Mouse (Mus musculus) stomach, embryonic 16.5 days (tissue): ENCODE data around the gene Rims4. TPM values are rescaled to one million over a fixed set of nuclear protein-coding genes. Genes with fewer than 3 reads are reported as not detected.
A peak's percentile ranks its signal among the peaks of the same experiment; 100 is the strongest.

Experiments
- ATAC-seq: fragments of 200-750 bp; cut with Nextera tagmentation; 2 replicates; pipeline ENCODE4 v1.8.0; 2017; ENCODE audit warnings: moderate number of reproducible peaks, moderate TSS enrichment; ENCODE audit not compliant: insufficient read depth, low FRiP score
- H3K27ac ChIP-seq: fragments of 300-500 bp; sonication (generic); 2 replicates; pipeline ENCODE4 v1.5.1; 2014; ENCODE audit warnings: low read length
- H3K27me3 ChIP-seq: fragments of 300-500 bp; sonication (generic); 2 replicates; pipeline ENCODE4 v1.6.1; 2014; ENCODE audit warnings: low read length, control low read depth, mixed read lengths; ENCODE audit not compliant: control insufficient read depth, insufficient read depth
- H3K36me3 ChIP-seq: fragments of 300-500 bp; sonication (generic); 2 replicates; pipeline ENCODE4 v1.6.1; 2014; ENCODE audit warnings: low read length; ENCODE audit not compliant: control insufficient read depth, insufficient read depth
- H3K4me1 ChIP-seq: fragments of 300-500 bp; sonication (generic); 2 replicates; pipeline ENCODE4 v1.6.1; 2014; ENCODE audit warnings: low read length, control low read depth, mixed read lengths; ENCODE audit not compliant: control insufficient read depth, insufficient read depth
- H3K4me2 ChIP-seq: fragments of 300-500 bp; sonication (generic); 2 replicates; pipeline ENCODE4 v1.6.1; 2014; ENCODE audit warnings: low read depth, low read length, mixed read lengths
- H3K4me3 ChIP-seq: fragments of 300-500 bp; sonication (generic); replicated peaks from 2 replicates; pipeline ENCODE4 v1.5.1; 2014; ENCODE audit warnings: mild to moderate bottlenecking, low read length
- H3K9ac ChIP-seq: fragments of 300-500 bp; sonication (generic); 2 replicates; pipeline ENCODE4 v1.6.1; 2014; ENCODE audit warnings: low read length
- H3K9me3 ChIP-seq: fragments of 300-500 bp; sonication (generic); replicated peaks from 2 replicates; pipeline ENCODE4 v1.6.1; 2016; ENCODE audit warnings: low read length, control low read depth; ENCODE audit not compliant: control insufficient read depth
- WGBS: fragments of 180-500 bp; shearing (Covaris S2); extraction: QIAGEN DNeasy Blood & Tissue Kit; methylation state at CpG from one replicate; pipeline ENCODE4 v1.1.7; 2014; 5-methylcytosine and 5-hydroxymethylcytosine counted together
- polyA plus RNA-seq: library from polyadenylated mRNA; unstranded; fragments of >200 nt; fragmentation: Nextera tagmentation; extraction: Ambion mirVana; gene quantifications from 2 replicates; pipeline ENCODE4 v1.2.1, GENCODE M21; 2015

Rims4 gene
- polyA plus RNA-seq, 1 experiment from 2014 or later = 0.40 TPM

GRCm38 (mm10) chr2:163915294-163915791 is 3.1 kb downstream of the Rims4 start:
- no peak overlapping the region for H3K4me2 ChIP-seq
- no peaks in the 10 kb centered on the region for H3K9me3 ChIP-seq
- H3K9ac ChIP-seq = no peak overlapping the region
- H3K4me1 ChIP-seq = peaks cover 5% of the 10 kb centered on the region
- no peak for ATAC-seq
- H3K36me3 ChIP-seq = no peaks in the 10 kb centered on the region
- 68% methylated on average over 9 of the region's 9 CpGs for WGBS
- peaks cover 68% of the 10 kb centered on the region for H3K27me3 ChIP-seq
- no peak overlapping the region for H3K4me3 ChIP-seq
- H3K27ac ChIP-seq = no peak overlapping the region

DNA sequence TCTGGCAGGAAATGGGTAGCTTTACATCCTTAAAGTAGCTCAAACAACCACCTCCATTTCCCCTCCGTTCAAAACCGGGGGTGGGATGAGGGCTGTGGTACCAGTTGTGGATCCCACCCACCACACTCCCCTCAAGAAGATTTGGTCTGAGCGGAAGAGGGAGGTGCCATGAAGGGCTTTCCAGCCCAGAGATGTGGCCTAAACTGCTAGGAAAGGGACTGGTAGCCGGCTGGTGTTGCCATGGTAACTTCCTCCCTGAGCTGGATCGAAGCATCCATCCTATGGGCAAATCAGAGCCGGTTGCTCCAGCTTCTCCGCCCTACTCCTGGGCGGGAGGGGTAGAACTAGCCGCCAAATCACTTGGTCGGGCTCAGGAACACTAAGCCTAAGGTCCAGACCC is 4.4 kb downstream of the Rims4 start:
- Histone ChIP-seq H3K4me1 (peaks cover 5% of the 10 kb centered on the region), H3K27ac (no peak overlapping the region), H3K36me3 (no peaks in the 10 kb centered on the region), H3K9me3 (no peaks in the 10 kb centered on the region), H3K4me2 (no peak overlapping the region), H3K4me3 (no peak overlapping the region), H3K27me3 (peaks cover 55% of the 10 kb centered on the region), H3K9ac (no peak overlapping the region)
- no peak for ATAC-seq
- 9% methylated on average over 10 of the region's 10 CpGs for WGBS

- H3K27me3 ChIP-seq = peaks cover 51% of the 10 kb centered on the region
- 32% methylated on average over 7 of the region's 7 CpGs for WGBS
- H3K4me3 ChIP-seq = no peak overlapping the region
- no peak overlapping the region for H3K27ac ChIP-seq
- H3K9me3 ChIP-seq = no peaks in the 10 kb centered on the region
- H3K9ac ChIP-seq = no peak overlapping the region
- peaks cover 5% of the 10 kb centered on the region for H3K4me1 ChIP-seq
- ATAC-seq = no peak
- no peak overlapping the region for H3K4me2 ChIP-seq
- no peaks in the 10 kb centered on the region for H3K36me3 ChIP-seq
Measured at GRCm38 (mm10) chr2:163913704-163914103, 4.8 kb downstream of the Rims4 start.

DNA sequence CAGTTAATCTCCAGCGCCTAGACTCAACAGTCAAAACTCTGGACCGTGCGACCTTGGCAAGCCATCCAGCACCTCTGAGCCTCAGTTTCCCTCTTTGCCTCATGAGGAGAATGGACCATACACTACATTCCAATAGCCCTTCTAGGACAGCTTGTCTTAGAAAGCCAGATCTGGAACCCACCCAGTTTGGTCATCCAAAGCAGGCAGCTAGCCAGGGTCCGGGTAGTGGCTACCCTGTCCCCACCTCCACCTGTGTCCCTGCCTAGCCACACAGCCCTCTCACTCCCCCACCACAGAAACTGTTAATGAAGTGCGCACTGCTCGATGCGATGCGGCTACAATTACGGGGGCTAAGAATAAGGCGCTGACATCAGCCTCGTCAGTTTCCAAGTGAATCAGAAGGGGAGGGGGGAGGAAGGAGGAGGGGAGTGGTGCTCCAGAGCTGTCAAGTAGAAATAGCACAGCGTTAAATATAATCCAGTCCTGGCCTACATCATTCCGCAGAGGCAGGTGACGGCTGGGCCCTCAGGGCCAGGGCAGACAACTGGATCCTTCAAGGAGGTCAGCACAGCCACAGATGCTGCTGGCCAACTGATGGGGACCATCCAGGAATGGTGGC is 6.5 kb downstream of the Rims4 start:
- Histone ChIP-seq H3K9me3 (no peaks in the 10 kb centered on the region), H3K4me3 (no peak overlapping the region), H3K4me2 (no peak overlapping the region), H3K36me3 (no peaks in the 10 kb centered on the region), H3K27me3 (peaks cover 34% of the 10 kb centered on the region), H3K9ac (no peak overlapping the region), H3K27ac (no peak overlapping the region), H3K4me1 (no peaks in the 10 kb centered on the region)
- ATAC-seq = peak; percentile 61
- WGBS = 58% methylated on average over 14 of the region's 14 CpGs

- 73% methylated on average over 7 of the region's 7 CpGs for whole genome bisulfite sequencing
- Histone ChIP-seq H3K9me3 (no peaks in the 10 kb centered on the region), H3K4me1 (no peaks in the 10 kb centered on the region), H3K4me2 (no peak overlapping the region), H3K9ac (no peak overlapping the region), H3K27ac (no peak overlapping the region), H3K27me3 (peaks cover 15% of the 10 kb centered on the region), H3K36me3 (no peaks in the 10 kb centered on the region), H3K4me3 (no peak overlapping the region)
- ATAC-seq = no peak
Measured at GRCm38 (mm10) chr2:163909604-163910003, 8.9 kb downstream of the Rims4 start.

- no peak overlapping the region for H3K27ac ChIP-seq
- H3K27me3 ChIP-seq = no peaks in the 10 kb centered on the region
- no peaks in the 10 kb centered on the region for H3K9me3 ChIP-seq
- H3K9ac ChIP-seq = no peak overlapping the region
- 55% methylated on average over 5 of the region's 5 CpGs for WGBS
- no peak overlapping the region for H3K4me2 ChIP-seq
- no peak overlapping the region for H3K4me3 ChIP-seq
- H3K36me3 ChIP-seq = no peaks in the 10 kb centered on the region
- ATAC-seq = no peak
- no peaks in the 10 kb centered on the region for H3K4me1 ChIP-seq
Measured at GRCm38 (mm10) chr2:163907131-163907530, 11.4 kb downstream of the Rims4 start.

GRCm38 (mm10) chr2:163904323-163904722 is 14.2 kb downstream of the Rims4 start:
- no peak for ATAC-seq
- Histone ChIP-seq H3K27ac (no peak overlapping the region), H3K9ac (no peak overlapping the region), H3K9me3 (no peaks in the 10 kb centered on the region), H3K27me3 (no peaks in the 10 kb centered on the region), H3K4me3 (no peak overlapping the region), H3K4me2 (no peak overlapping the region), H3K36me3 (no peaks in the 10 kb centered on the region), H3K4me1 (peaks cover 3% of the 10 kb centered on the region; the same call in 1 of the 2 replicates)
- 69% methylated on average over 4 of the region's 4 CpGs for WGBS

GRCm38 (mm10) chr2:163903461-163903860 is 15.0 kb downstream of the Rims4 start:
- Histone ChIP-seq H3K27me3 (no peaks in the 10 kb centered on the region), H3K9ac (no peak overlapping the region), H3K36me3 (no peaks in the 10 kb centered on the region), H3K4me3 (no peak overlapping the region), H3K9me3 (no peaks in the 10 kb centered on the region), H3K4me1 (peaks cover 3% of the 10 kb centered on the region; the same call in 1 of the 2 replicates), H3K4me2 (no peak overlapping the region), H3K27ac (no peak overlapping the region)
- no peak for ATAC-seq
- 53% methylated on average over 11 of the region's 11 CpGs for WGBS

DNA sequence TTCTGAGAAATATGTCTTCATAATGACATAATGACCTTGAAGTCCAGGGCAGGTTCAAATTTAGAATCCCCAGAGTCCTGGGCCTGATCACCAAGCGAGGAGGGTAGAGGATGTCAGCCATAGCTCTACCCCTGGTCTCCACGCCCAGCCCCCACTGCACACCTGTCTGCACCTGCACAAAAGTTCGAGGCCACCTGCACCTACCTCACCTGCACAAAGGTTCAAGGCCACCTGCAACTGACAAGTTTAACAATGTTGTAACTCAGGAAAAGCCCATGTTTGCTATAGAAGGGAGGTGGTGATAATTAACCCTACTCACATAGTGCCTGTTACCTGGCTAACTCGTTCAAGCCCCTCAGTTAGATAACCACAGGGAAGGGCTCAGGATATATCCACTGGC is 16.0 kb downstream of the Rims4 start:
- Histone ChIP-seq H3K27me3 (no peaks in the 10 kb centered on the region), H3K9ac (no peak overlapping the region), H3K4me2 (no peak overlapping the region), H3K9me3 (no peaks in the 10 kb centered on the region), H3K4me3 (no peak overlapping the region), H3K27ac (no peak overlapping the region), H3K4me1 (peaks cover 3% of the 10 kb centered on the region; the same call in 1 of the 2 replicates), H3K36me3 (no peaks in the 10 kb centered on the region)
- 0 out of 2 replicates have a peak, but pooled peaks have one; percentile 39 for ATAC-seq
- 55% methylated on average over 4 of the region's 4 CpGs for WGBS
